In genomic region chr9:68737197-68737736, GRCm38 (mm10) we compare ENCODE assay signal across 18 mouse cellular contexts.
A peak's percentile ranks its signal among the peaks of the same experiment; 100 is the strongest.
DNase-seq lines count a peak whose midpoint lies in the region; ATAC-seq and TF ChIP-seq lines count a peak whose summit lies in the region.
"Had no signal": no experiment of that assay in that cellular context is flagged by ENCODE, and none has a peak within 500 bp of the region (broad histone marks: within the 10 kb centered on the region; RNA-seq: fewer than 3 reads in every experiment).

No protein-coding gene starts in this region.

- no peak overlapping the region for H3K9ac ChIP-seq in hindbrain, postnatal 0 days (replicated peaks; ENCODE audit: low read length)
- H3K9ac ChIP-seq in hindbrain, embryonic 11.5 days (ENCODE audit: low read depth, low read length), result no peak overlapping the region
- no peak overlapping the region for H3K9ac ChIP-seq in neural tube, embryonic 13.5 days
- H3K9ac ChIP-seq in intestine, embryonic 15.5 days, result no peak overlapping the region
- H3K9ac ChIP-seq: embryonic facial prominence, embryonic 12.5 days; heart, embryonic 13.5 days had no signal

- WGBS in hindbrain, postnatal 0 days, result 52% methylated on average over 9 of the region's 9 CpGs
- WGBS in hindbrain, embryonic 11.5 days, result 76% methylated on average over 9 of the region's 9 CpGs
- WGBS in neural tube, embryonic 13.5 days, result 55% methylated on average over 9 of the region's 9 CpGs
- WGBS in intestine, embryonic 15.5 days, result 80% methylated on average over 9 of the region's 9 CpGs

- no peak for ATAC-seq in hindbrain, postnatal 0 days
- no peak for ATAC-seq in hindbrain, embryonic 11.5 days (ENCODE audit: low FRiP score)
- peak; percentile 80 for ATAC-seq in neural tube, embryonic 13.5 days (ENCODE audit: low read depth)
- ATAC-seq in intestine, embryonic 15.5 days, result no peak
- ATAC-seq: activated CD4-positive, CD25-positive, alpha-beta regulatory T cell, adult 4 months; forebrain, embryonic 16.5 days; intestine, postnatal 0 days; Patski had no signal

- no peak overlapping the region for H3K4me3 ChIP-seq in gastrocnemius, adult 2 months
- no peak overlapping the region for H3K4me3 ChIP-seq in hindbrain, postnatal 0 days (ENCODE audit: low read length)
- no peak overlapping the region for H3K4me3 ChIP-seq in hindbrain, embryonic 11.5 days (ENCODE audit: low read depth, low read length)
- no peak overlapping the region for H3K4me3 ChIP-seq in neural tube, embryonic 13.5 days
- H3K4me3 ChIP-seq in intestine, embryonic 15.5 days (replicated peaks), result no peak overlapping the region
- H3K4me3 ChIP-seq: embryonic facial prominence, embryonic 12.5 days; heart, embryonic 13.5 days had no signal

- no peak overlapping the region for H3K4me2 ChIP-seq in hindbrain, postnatal 0 days (ENCODE audit: low read depth, low read length)
- H3K4me2 ChIP-seq in hindbrain, embryonic 11.5 days (replicated peaks; ENCODE audit: low read depth, low read length), result no peak overlapping the region
- H3K4me2 ChIP-seq in neural tube, embryonic 13.5 days, result no peak overlapping the region
- no peak overlapping the region for H3K4me2 ChIP-seq in intestine, embryonic 15.5 days (replicated peaks)
- H3K4me2 ChIP-seq: embryonic facial prominence, embryonic 12.5 days; heart, embryonic 13.5 days had no signal

- no peak for DNase-seq in gastrocnemius, adult 2 months
- no peak for DNase-seq in gastrocnemius, postnatal 14 days
- DNase-seq in hindbrain, postnatal 0 days (ENCODE audit: low spot score), result peak; percentile 18
- DNase-seq in hindbrain, embryonic 11.5 days (ENCODE audit: low spot score), result no peak
- DNase-seq in neural tube, embryonic 10.5 days (ENCODE audit: extremely low spot score, low spot score), result no peak
- DNase-seq: adrenal gland, postnatal 14 days; gastrocnemius, postnatal 36 days; heart, adult 11 months; heart, postnatal 36 days had no signal

- H3K27ac ChIP-seq in gastrocnemius, adult 2 months, result peak overlapping the region; percentile 82; the same call in 1 of the 2 replicates
- no peak overlapping the region for H3K27ac ChIP-seq in hindbrain, postnatal 0 days
- H3K27ac ChIP-seq in hindbrain, embryonic 11.5 days (ENCODE audit: low read depth, low read length), result no peak overlapping the region
- peak overlapping the region; percentile 71 for H3K27ac ChIP-seq in neural tube, embryonic 13.5 days (replicated peaks)
- H3K27ac ChIP-seq in intestine, embryonic 15.5 days, result no peak overlapping the region
- H3K27ac ChIP-seq: embryonic facial prominence, embryonic 12.5 days; heart, embryonic 13.5 days had no signal

- no peaks in the 10 kb centered on the region for H3K27me3 ChIP-seq in hindbrain, postnatal 0 days (ENCODE audit: insufficient read depth, low read length)
- no peaks in the 10 kb centered on the region for H3K27me3 ChIP-seq in hindbrain, embryonic 11.5 days (ENCODE audit: control insufficient read depth, insufficient read depth, low read length)
- no peaks in the 10 kb centered on the region for H3K27me3 ChIP-seq in neural tube, embryonic 13.5 days
- H3K27me3 ChIP-seq in intestine, embryonic 15.5 days (replicated peaks), result no peaks in the 10 kb centered on the region
- H3K27me3 ChIP-seq: CH12.LX; embryonic facial prominence, embryonic 12.5 days; heart, embryonic 13.5 days had no signal

- no peak for TF ChIP-seq CTCF in gastrocnemius, adult 2 months (IDR thresholded peaks at IDR 0.05)
- no peak for TF ChIP-seq CTCF in hindbrain, postnatal 0 days (IDR thresholded peaks at IDR 0.05; ENCODE audit: low read depth)

- no peaks in the 10 kb centered on the region for H3K9me3 ChIP-seq in hindbrain, postnatal 0 days (ENCODE audit: low read length)
- H3K9me3 ChIP-seq in hindbrain, embryonic 11.5 days (ENCODE audit: control insufficient read depth, low read length), result no peaks in the 10 kb centered on the region
- H3K9me3 ChIP-seq in neural tube, embryonic 13.5 days, result peaks cover 4% of the 10 kb centered on the region
- H3K9me3 ChIP-seq in intestine, embryonic 15.5 days, result no peaks in the 10 kb centered on the region

- no peaks in the 10 kb centered on the region for H3K36me3 ChIP-seq in hindbrain, postnatal 0 days (ENCODE audit: insufficient read depth, low read length)
- no peaks in the 10 kb centered on the region for H3K36me3 ChIP-seq in hindbrain, embryonic 11.5 days (ENCODE audit: control insufficient read depth, insufficient read depth, low read length)
- H3K36me3 ChIP-seq in neural tube, embryonic 13.5 days, result peaks cover 1% of the 10 kb centered on the region; the same call in 1 of the 2 replicates
- no peaks in the 10 kb centered on the region for H3K36me3 ChIP-seq in intestine, embryonic 15.5 days
- H3K36me3 ChIP-seq: embryonic facial prominence, embryonic 12.5 days had no signal

- intact Hi-C loops in gastrocnemius, adult 2 months (cut with DNase I), result no loop called here
- intact Hi-C loops in gastrocnemius, postnatal 14 days (cut with DNase I; ENCODE audit: low total_unique reads), result no loop called here

- peaks cover 6% of the 10 kb centered on the region; the same call in 1 of the 2 replicates for H3K4me1 ChIP-seq in hindbrain, postnatal 0 days (ENCODE audit: insufficient read depth, low read length)
- no peaks in the 10 kb centered on the region for H3K4me1 ChIP-seq in hindbrain, embryonic 11.5 days (replicated peaks; ENCODE audit: control insufficient read depth, insufficient read depth, low read length)
- peaks cover 17% of the 10 kb centered on the region; the same call in 1 of the 2 replicates for H3K4me1 ChIP-seq in neural tube, embryonic 13.5 days (replicated peaks)
- no peaks in the 10 kb centered on the region for H3K4me1 ChIP-seq in intestine, embryonic 15.5 days (replicated peaks)
- H3K4me1 ChIP-seq: embryonic facial prominence, embryonic 12.5 days had no signal

Comparison
In these comparisons a context has a peak if more than half of its experiments do, and no peak if none do; other contexts are left out.
1. H3K27ac ChIP-seq: peak in gastrocnemius, adult 2 months (single experiment) and neural tube, embryonic 13.5 days (single experiment); none in hindbrain, postnatal 0 days (single experiment), hindbrain, embryonic 11.5 days (single experiment) and intestine, embryonic 15.5 days (single experiment).